Mouse (Mus musculus): ENCODE results near the gene Tmem199. TPM values are rescaled to one million over a fixed set of nuclear protein-coding genes. Genes with fewer than 3 reads are reported as not detected.
"Not testable (repeated sequence)": the region's sequence is repeated elsewhere in the genome, so short reads cannot be mapped to it uniquely, and the experiment has no call there.

Tmem199 gene
- total RNA-seq, 2 experiments from 2014 or later = 44.2 to 45.7 TPM

DNA sequence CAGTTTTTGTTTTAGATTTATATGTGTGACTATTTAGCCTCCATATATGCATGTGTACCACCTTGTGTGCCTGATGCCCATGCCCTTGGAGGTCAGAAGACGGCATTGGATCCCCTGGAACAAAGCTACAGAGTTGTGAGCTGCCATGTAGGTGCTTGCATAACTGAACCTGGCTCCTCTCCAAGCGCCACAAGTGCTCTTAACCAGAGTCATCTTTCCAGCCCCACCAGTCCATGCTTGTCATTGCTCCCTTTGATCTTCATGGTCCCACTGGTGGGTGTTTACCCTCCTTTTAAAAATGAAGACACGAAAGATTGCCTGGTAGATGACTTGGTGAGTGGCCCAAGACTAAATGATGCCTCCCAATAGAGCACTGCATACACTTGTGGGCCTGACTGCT is 28.4 kb upstream of the Tmem199 start:
- no peak for DNase-seq (ENCODE audit: low spot score in 2 of 2)

GRCm38 (mm10) chr11:78536690-78537084 is 24.7 kb upstream of the Tmem199 start:
- peak overlapping the region; percentile 76 for H3K27ac ChIP-seq
- TF ChIP-seq CTCF (conservative IDR thresholded peaks at IDR 0.05) = no peak
- peak; percentile 32 to 35 for DNase-seq (ENCODE audit: low spot score in 2 of 2)

More for the DNA sequence above, 28.4 kb upstream of the Tmem199 start:
- Histone ChIP-seq H3K27ac (no peak overlapping the region), H3K4me3 (no peak overlapping the region)
- TF ChIP-seq CTCF (conservative IDR thresholded peaks at IDR 0.05) = no peak

DNA sequence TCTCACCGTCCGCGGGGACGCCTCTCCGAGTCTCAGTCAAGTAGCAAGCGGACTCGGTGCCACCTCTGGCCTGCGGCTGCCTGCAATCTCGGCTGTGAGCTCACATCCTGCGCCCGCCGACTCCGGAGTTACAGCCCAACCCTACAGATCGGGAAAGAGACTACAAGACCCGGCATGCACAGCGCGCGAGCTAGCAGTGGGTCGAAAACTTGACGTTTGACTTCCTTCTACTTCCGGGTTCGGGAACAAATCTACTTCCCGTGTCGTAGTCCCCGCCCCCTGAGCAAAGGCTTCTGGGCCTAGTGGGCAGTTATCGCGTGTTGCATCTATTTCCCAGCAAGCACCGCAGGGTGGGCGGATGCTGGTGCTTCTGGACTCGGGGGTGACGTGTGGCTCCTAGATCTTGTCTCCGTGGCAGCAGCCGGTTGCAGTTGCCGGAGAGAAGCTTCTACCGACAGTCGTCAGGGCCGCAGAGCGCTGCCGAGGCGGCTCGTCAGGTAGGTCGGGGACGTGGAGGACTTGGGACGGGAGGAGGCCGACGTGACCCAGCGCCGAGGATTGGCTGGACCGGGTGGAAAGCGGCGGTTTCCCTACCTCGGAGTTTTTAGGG is 24.2 kb upstream of the Tmem199 start, which contains the start of the genes Tnfaip1 and Ift20:
Tnfaip1 (minus strand) TSS at position 253 of the 610 bp plus-strand sequence.
Ift20 (plus strand) TSS at position 282 of the 610 bp plus-strand sequence.
- H3K27ac ChIP-seq = peak within 1 kb of the TSS; percentile 90
- peak; percentile 97 to 99 for DNase-seq (ENCODE audit: low spot score in 2 of 2)
- 0 out of 2 replicates have a peak, but pooled peaks have one; percentile 2 for TF ChIP-seq CTCF (conservative IDR thresholded peaks at IDR 0.05)
- H3K4me3 ChIP-seq = peak within 1 kb of the TSS; percentile 94

More at GRCm38 (mm10) chr11:78536690-78537084, 24.7 kb upstream of the Tmem199 start:
- H3K4me3 ChIP-seq = peak overlapping the region; percentile 94

GRCm38 (mm10) chr11:78535376-78536079 is 23.6 kb upstream of the Tmem199 start:
- no peak for DNase-seq (ENCODE audit: low spot score in 2 of 2)
- peak overlapping the region; percentile 94 for H3K4me3 ChIP-seq
- no peak for TF ChIP-seq CTCF (conservative IDR thresholded peaks at IDR 0.05)
- H3K27ac ChIP-seq = peak overlapping the region; percentile 90

GRCm38 (mm10) chr11:78534516-78534915 is 22.5 kb upstream of the Tmem199 start:
- peak; percentile 26 for TF ChIP-seq CTCF (conservative IDR thresholded peaks at IDR 0.05)
- H3K4me3 ChIP-seq = peak overlapping the region; percentile 94; the same call in 1 of the 2 replicates
- DNase-seq (ENCODE audit: low spot score in 2 of 2) = no peak

DNA sequence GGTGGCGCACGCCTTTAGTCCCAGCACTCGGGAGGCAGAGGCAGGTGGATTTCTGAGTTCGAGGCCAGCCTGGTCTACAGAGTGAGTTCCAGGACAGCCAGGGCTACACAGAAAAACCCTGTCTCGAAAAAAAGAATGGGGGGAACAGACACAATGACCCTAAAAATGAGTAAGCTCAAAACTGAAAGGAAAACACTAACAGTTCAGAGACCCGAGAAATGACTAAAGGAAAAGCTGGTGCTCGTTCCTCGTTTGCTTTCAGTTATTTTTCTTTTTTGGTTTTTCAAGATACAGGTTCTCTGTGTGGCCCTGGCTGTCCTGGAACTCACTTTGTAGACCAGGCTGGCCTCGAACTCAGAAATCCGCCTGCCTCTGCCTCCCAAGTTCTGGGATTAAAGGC is 19.5 kb upstream of the Tmem199 start:
- H3K27ac ChIP-seq; DNase-seq (ENCODE audit: low spot score in 2 of 2); H3K4me3 ChIP-seq: not testable (repeated sequence)

More at GRCm38 (mm10) chr11:78534516-78534915, 22.5 kb upstream of the Tmem199 start:
- peak overlapping the region; percentile 90; the same call in 1 of the 2 replicates for H3K27ac ChIP-seq

- no peak for TF ChIP-seq CTCF (conservative IDR thresholded peaks at IDR 0.05)
- Histone ChIP-seq H3K4me3 (no peak overlapping the region), H3K27ac (peak overlapping the region; percentile 53; the same call in 1 of the 2 replicates)
- DNase-seq (ENCODE audit: low spot score in 2 of 2) = no peak
Measured at GRCm38 (mm10) chr11:78531046-78531445, 19.1 kb upstream of the Tmem199 start.

DNA sequence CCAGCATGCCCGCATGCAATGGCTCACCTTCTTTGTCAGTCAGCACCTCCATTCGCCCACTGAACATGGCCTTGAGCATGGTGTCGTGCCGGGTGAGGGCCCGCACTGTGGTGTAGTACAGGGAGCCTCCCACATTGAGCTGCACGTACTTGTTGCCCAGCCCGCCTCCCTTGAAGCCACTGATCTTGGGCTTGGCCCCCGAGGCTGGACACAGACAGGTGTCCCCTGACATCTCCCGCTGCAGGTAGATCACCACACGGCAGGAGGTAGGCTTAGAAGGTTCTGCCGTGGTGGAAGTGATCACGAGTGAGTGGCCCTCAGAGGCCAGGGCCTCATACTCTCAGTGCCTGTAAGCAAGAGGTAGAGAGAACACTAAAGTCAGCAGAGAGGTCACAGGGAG is 18.0 kb upstream of the Tmem199 start:
- peak overlapping the region; percentile 53; the same call in 1 of the 2 replicates for H3K27ac ChIP-seq
- TF ChIP-seq CTCF (conservative IDR thresholded peaks at IDR 0.05) = no peak
- H3K4me3 ChIP-seq = no peak overlapping the region
- no peak for DNase-seq (ENCODE audit: low spot score in 2 of 2)

- DNase-seq (ENCODE audit: low spot score in 2 of 2) = no peak
- no peak overlapping the region for H3K27ac ChIP-seq
- H3K4me3 ChIP-seq = no peak overlapping the region
- TF ChIP-seq CTCF (conservative IDR thresholded peaks at IDR 0.05) = no peak
Measured at GRCm38 (mm10) chr11:78528714-78529113, 16.7 kb upstream of the Tmem199 start.

GRCm38 (mm10) chr11:78524838-78525237 is 12.9 kb upstream of the Tmem199 start:
- TF ChIP-seq CTCF (conservative IDR thresholded peaks at IDR 0.05) = no peak
- no peak overlapping the region for H3K4me3 ChIP-seq
- peak overlapping the region; percentile 44; the same call in 1 of the 2 replicates for H3K27ac ChIP-seq
- no peak for DNase-seq (ENCODE audit: low spot score in 2 of 2)

DNA sequence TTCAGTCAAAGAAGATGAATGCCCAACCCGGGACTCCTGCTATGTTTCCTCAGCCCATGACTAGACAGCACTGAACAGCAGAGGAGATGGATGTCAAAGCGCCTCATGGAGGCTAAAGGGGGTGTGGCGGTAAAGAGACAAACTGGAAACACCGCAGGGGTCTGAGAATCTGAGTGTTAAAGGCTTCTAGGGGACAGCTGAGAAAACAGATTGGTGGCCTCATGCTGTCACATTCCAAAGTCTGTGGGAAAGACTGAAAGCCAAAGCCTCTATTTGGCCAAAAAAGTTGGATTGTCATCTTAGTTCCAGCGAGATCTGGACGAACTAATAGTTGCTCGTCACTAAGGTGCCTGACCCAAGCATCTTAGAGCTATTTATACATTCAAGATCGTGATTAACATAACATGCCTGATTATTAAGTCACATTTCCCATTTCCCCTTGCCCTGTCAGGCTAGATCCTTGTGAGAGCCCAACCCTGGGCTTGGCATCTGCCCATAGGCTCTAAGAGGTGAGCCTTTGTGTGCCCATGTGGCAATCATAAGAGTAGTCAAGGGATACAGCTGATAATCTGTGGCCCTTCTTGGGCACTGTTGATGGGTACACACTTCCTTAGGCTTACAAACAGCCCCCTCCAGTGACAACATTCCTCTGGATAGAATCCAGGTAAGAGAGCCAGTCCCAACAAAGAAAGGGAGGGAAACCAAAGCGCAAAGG is 11.4 kb upstream of the Tmem199 start:
- no peak for DNase-seq (ENCODE audit: low spot score in 2 of 2)
- peak overlapping the region; percentile 56; the same call in 1 of the 2 replicates for H3K27ac ChIP-seq
- no peak overlapping the region for H3K4me3 ChIP-seq
- TF ChIP-seq CTCF (conservative IDR thresholded peaks at IDR 0.05) = no peak

DNA sequence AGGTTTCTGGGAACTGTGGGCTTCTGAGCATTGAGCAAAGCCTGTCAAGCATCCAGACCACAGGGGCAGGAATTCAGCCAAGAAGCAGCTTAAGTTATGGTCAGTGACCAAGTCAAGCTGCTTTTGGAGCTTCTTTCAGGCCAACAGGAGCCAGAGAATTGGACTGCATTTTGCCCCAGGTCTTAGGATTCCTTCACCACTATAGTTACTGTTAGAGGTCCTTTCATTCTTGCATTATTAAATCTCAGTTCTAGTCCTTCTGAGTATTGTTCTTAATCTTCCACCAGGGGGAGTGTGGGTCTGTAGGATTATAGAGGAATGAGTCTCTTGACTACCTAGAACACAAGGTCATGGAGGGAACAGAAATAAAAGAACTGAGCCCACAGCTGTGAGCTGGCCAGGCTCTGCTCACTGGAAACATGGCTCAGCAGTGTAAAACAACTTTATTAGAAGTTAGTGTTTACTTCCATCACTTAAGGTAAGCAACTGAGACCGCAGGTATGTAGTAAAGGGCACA is 10.6 kb upstream of the Tmem199 start:
- no peak for DNase-seq (ENCODE audit: low spot score in 2 of 2)
- peak; percentile 77 for TF ChIP-seq CTCF (conservative IDR thresholded peaks at IDR 0.05)
- Histone ChIP-seq H3K4me3 (no peak overlapping the region), H3K27ac (peak overlapping the region; percentile 56; the same call in 1 of the 2 replicates)

Data from layer of hippocampus, adult 2 months (tissue).